Mouse (Mus musculus): ENCODE measurements around the gene Rassf8.

Rassf8 gene

DNA sequence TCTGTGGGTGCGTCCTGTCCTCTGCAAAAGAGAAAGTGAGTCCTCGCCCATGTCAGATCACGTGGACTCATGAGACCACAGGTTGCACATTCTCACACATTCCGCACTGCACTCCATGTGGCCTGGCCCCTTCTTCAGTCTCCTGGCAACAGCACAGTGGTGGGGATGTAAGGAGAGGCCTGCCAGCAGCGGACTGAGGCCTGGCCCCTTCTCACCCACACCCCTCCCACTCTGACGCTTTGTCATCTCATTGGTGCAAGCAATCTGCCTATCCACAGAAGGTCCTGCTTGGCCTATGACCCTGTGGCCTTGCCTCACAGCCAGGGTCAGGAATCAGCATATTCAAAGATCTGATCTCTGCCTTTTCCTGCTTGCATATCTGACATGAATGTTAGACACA is 76.6 kb downstream of the Rassf8 start:
- peak; percentile 75 for DNase-seq (ENCODE audit: extremely low spot score)

DNA sequence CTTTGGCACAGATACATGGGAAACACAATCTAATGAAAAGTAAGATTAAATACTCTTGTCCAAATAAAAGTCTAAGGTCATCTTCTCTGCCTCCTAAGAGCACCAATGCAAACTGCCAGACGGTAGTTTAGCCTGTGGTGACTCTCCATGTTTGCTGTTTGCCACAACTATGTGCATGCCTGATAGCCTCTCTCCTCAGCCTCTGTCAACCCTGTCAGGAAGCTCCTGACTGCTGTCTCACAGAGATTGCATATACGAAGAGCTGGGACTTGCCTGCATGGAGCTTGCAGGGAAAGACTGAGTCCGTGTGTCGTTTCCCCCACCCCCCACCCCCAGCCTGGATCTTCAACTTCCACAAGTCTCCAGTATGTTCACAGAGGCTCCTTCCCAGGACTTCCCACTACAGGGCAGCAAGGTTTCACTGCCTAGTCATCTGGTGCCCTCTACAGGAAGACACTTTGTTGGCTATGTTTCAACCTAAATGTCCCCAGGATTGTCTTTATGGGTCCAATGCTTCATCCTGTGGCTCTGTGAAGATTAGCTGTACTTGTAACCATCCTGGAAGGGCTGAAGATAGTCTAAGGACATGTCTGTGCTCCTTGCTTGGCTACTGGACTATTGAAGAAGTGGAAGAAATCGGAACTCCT is 77.2 kb downstream of the Rassf8 start:
- DNase-seq (ENCODE audit: extremely low spot score): peak; percentile 38

DNA sequence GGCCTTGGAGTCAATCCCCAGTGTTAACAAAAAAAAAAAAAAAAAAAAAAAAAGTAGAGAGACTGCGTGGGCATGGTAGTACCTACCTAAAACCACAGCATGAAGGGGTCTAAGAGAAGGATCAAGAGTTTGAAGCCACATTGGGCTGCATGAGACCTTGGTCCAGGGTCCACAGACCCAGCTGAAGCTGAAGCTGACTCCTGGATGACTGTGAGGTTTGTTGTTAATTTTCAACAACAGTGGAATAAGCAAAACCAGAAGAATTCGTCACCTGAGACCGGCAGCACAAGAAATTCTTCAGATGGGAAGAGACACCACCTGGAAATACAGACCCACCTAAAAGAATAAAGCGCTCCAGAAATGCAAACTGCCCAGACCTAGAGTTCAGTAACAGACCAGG is 79.8 kb downstream of the Rassf8 start:
- no peak for DNase-seq (ENCODE audit: extremely low spot score)

DNA sequence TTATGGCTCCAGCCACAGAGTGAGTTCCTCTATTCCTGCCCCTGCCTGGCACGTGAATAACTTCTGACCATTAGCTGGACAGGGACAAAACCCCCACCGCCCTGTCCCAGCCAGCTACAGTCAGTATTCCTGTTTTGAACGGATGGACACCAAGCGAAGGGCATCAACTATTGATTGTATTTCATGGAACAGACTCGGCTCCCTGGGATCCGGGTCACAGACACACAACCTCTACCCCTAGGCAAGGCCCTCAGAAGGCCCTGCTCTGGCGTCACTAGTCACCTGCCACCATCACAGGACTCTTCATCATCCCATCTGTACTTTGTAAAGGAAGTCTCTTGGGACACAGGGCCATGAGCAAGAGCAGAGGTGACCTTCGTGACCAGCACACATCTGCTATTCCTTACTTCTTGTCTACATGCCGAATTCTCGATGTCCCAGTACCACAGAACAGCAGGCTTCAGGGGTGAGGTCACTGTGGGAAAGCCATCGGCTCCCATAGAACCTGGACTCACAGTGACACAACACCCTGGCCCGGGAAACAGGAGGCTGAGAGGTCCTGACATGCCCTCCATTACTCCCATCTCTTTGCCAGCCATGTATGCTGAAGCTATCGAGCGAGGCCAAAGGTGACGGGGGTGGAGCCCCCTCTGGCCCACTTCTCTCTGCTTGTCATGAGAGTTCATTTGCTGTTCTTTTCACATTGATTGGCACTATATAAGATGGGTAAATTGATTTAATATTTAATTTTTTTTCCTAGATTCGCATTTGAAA is 82.7 kb downstream of the Rassf8 start:
- DNase-seq (ENCODE audit: extremely low spot score): no peak

DNA sequence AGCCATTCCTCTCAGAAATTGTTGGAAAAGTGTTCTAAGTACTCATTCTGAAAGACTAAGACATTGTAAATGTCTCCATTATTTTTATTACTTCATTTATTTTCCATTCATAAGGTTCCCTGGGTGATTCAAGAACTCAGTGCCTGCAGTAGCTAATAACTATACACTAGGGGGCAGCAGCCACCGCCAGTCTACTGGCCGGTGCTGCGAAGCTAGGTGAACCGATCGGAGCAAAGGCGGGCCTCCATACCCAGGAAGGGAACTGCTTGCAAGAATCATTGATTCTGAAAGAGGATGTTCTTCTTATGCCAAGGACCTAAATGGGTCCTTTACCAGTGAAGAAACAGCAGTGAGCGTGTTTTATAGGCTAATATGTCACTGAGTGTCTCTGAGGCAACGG is 83.6 kb downstream of the Rassf8 start:
- DNase-seq (ENCODE audit: extremely low spot score): peak; percentile 62

DNA sequence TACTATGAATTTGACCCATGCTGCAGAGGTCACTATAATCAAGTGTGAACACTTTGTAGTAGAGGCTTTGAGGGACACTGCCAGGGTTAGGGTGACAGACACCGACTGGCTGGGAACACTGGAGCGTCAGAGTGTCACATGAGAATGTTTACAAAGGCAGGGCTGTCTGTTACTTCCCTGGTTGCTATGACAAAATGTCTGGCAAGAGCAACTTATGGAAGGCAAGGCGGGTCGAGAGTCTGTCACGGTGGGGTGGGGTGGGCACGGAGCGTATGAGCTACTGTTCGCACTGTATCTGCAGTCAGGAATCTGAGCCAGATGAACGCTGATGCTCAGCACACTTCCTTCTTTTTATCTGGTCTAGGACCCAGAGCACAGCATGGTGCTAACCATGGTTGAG is 84.1 kb downstream of the Rassf8 start:
- DNase-seq (ENCODE audit: extremely low spot score): peak; percentile 10

DNA sequence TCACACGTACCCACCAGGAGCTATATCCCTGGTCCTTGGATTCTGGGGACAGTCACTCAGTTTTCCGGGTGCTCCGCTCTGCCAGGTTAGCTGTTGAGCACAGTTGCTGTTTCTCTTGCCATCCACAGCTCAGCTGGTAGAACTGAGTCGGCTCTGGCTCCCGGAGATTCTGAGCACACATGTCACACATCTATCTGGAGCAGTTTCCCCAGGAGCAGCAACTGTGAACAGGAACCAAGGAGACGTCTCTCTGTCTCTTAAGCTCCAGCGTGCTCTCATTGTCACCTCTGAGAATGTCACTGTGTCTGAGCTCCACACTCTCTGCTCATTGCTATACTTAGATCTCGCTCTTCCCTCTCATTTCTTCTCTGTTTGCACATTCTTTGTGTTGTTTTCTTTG is 86.4 kb downstream of the Rassf8 start:
- no peak for DNase-seq (ENCODE audit: extremely low spot score)

DNA sequence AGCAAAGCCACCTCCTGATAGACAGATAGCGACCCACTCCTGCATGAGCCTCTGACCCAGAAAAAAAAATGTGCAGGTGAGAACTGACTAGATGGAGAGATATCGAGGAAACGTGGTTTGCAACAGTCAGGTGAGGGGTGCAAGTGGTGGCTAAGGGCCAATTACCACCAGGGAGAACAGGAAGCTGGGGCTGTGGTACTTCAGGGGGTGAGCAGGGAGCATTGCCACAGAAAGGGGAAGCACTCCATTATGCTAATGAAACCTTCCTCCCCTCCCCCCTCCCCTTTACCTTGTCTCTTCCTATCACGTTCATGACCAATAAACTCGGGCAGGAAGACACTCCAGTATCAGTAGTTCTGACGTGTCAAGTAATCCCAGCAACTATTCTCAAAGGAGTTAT is 88.8 kb downstream of the Rassf8 start:
- no peak for DNase-seq (ENCODE audit: extremely low spot score)

DNA sequence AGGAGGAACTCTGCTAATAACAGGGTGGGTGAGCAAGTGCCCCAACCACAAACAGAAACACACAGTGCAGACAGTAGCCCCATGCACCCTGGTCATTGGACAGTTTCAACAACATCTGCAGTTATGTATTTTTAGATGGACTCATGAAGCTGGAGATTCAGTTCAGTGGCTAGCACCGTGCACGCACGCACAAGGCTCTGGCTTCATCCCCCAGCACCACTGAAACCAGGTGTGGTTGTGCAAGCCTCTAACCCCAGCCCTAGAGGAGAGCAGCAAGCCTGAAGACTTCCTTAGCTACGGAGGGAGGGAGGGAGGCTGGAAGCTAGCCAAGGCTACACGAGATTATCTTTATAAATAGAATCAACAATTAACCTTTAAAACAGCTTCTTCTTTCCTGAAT is 99.1 kb downstream of the Rassf8 start:
- DNase-seq (ENCODE audit: extremely low spot score): no peak

DNA sequence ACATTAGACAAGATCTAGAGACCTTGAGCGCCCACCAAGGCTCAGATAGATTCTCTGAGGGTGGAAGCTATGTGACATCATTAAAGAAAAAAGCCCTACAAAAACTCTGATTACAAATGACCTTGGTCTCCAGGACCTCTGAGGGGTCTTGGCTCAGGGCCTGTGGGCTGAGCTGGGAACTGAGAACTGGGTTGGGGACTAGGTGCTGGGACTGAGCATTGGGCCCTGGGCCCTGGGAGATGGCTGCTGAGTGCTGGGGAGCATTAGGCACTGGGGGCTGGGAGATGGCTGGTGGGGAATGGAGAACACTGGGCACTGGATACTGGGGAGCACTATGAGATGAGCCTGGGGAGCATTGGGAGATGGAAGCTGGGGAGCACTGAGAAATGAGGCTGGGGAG is 99.5 kb downstream of the Rassf8 start:
- no peak for DNase-seq (ENCODE audit: extremely low spot score)

DNA sequence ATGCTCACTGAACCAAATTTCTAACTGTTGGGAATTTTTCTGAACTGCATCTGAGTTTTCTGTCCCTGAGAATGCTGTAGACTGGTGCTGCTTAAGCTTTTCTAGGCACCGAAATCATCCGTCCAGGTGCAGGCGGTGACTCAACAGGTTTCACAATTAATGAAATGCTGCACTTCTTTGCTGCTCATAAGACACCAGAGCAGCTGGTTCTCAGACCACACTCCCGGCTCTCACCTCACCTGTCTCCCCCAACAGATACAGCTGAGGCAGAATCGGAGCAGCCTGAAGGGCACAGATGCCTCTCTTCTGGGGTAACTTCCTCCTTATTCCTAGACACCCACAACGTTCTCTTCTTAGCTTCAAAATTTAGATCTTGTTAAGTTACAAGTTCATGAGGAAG is 100.4 kb downstream of the Rassf8 start:
- DNase-seq (ENCODE audit: extremely low spot score): no peak

DNA sequence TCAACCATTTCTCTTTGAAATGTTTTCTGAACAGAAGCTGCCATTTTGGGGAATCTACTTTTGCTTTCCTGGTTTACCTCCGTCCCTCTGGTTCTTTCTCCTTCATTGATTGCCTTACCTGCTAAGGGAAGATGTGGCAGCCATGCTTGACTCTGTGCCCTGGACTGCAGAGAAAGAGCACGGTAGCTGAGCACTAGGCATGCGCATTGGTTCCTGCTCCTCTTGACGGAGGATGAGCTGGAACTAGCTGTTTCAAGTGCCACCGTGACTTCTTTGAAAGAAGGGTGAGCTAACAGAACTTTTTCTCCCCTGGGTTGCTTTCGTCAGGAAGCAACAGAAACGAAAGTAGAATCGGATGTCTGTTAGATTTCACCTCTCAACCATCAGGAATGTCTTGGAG is 101.1 kb downstream of the Rassf8 start:
- DNase-seq (ENCODE audit: extremely low spot score): no peak

DNA sequence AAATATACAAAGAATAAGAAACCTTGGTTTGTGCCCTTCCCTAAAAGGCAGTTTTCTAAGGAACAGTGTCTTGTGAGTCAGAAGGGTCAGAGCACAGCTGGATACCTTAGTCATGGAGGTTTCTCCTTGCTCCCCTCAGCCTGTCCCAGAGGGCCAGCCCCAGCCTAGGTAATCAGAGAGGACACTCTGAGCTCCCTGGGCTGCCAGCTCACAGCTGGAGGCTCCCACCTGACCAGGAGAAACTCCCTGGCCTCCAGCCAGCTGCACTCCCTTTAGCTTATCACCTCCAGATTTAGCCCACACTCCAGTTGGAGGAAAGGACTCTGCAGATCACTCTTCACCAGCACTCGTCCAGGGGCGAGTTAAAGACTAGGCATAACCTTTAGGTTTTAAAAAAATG is 104.2 kb downstream of the Rassf8 start:
- DNase-seq (ENCODE audit: extremely low spot score): no peak

DNA sequence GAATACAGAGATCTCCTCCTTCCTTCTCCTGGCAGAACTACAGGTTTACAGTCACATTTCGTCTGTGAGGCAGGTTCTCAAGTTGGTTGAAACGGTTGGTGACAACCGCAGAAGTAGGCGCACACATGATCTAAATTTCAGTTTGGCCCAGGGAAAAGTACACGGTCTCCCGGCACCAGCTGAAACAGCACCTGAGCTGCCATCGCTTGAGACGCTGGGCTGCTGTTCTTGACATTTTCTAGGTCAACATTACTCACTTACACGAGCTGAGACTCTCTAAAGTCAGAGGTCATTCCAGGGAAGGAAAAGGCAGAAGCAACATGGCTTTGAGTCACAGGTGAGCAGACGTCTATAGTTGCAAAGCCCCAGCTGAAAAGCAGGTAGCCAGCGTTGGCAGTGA is 105.4 kb downstream of the Rassf8 start:
- DNase-seq (ENCODE audit: extremely low spot score): no peak

DNA sequence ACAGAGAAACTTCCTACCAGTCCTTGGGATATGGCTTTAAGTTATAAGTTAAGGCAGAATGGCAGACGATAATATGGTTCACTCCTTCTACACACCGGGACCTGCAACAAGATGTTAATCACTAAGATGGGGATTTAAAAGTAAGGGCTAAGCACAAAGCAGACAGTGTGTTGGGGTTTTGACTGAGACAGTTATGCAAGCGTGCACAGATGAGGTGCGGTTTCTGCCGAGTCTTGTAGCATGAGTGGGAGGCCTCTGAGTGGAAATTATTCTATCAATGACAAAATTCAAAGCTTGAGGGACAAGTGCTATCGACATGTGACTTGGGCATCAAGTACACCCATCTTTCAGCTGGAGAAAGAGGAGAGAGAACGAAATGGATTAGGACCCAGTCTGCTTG is 106.2 kb downstream of the Rassf8 start:
- DNase-seq (ENCODE audit: extremely low spot score): no peak

DNA sequence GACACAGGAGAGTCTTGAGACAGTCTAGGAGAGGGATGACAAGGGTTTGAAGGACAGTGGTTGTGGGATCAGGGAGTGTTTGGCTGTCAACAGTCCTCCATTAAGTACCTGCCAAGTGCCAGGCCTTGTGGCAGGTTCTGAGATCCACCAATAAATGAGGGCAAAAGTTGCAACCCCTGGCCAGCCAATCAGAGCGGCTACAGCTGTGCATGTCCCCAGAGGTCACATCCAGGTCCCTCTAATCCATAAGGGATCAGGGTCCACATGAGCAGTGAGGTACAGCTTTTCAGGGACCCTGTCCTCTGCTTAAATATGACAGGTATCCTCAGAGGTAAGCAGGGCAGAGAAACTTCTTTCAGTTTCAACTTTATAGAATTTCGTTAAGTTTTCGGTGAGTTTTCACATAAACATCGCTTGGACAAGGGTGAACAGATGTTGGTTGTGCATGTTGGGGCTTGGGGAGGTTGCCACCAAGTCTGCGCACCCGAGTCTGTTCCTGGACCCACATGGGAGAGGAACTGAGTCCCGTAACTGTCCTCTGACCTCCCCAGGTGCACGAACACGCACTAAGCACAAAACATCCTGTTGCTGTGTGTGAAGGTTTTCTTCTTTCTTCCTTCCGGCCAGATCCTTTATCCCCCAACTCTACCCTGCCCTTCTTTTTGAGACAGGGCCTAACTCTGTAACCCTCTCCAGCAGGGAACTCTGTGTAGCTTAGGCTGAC is 107.0 kb downstream of the Rassf8 start:
- DNase-seq (ENCODE audit: extremely low spot score): no peak

DNA sequence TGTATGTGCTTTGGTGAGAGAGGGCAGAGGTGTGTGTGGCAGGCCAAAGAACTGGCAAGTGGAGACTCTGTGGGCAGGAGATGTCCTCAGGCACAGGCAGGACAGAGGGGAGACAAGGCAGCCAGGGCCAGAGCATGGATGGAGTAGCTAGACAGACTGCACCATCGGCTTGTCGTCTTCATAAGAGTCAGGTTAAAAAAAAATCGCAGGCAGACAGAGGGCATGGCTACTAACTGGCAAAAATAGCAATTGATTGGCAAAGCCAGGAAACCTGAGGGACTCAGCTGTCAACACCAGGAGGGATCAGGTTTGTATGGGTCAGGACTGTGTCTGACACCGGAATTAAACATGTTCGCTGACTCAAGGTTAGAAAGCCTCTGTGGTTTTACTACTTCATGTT is 108.2 kb downstream of the Rassf8 start:
- DNase-seq (ENCODE audit: extremely low spot score): no peak

DNA sequence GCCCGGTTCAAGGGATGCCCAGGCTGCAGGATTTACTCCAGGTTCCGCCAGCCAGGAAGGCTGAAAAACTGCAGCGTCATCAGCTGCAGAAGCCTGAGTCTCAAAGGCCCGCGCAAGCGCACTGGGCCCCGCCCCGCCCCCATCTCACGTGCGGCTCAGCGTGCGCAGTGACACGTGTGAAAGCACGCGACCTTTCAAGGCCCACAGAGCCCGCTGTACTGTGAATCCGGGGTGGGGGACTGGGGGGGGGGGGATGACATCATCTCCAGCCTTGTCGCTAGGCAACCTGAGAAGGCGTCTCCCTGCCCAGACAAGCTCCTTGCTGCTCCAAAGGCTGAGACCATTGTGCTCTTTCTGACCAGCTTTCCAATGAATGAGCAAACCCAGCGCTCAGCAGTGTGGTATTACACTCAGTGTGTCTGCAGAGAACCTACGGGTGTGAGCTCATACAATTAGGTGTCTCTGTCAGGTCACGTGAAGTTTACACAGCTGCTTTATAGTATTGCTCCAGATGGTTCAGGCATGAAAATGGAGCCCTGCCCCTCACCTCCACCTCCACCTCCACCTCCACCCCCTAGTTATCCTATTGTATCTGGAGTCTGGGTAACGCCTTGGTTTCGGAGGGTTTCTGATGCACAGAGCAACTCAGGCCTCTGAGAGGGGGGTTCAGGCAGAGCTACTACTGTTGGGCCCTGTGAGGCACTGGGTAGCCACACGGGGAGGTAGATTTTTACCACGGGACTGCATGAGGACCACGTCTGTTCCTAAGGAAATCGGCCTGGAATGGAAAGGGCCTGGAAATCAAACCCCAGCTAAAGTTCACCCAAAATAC is 109.4 kb downstream of the Rassf8 start:
- DNase-seq (ENCODE audit: extremely low spot score): peak; percentile 98

DNA sequence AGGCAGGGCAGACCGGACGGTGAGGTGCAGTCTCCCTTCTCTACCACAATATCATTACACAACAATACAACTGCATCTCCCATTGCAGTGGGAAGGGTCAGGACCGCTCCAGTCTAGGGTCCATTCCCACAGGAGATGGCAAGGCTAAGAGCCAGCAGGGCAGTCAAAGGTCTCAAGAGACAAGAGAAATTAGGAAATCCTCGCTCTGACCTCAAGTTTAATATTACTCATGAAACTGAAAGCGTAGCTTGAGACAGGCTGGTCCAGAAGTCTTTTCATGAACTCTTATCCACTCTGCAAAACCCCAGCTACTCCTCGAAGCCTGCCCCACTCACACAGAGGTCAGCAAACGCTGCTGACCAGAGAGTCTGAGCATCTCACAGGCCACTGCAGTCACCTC is 110.9 kb downstream of the Rassf8 start:
- DNase-seq (ENCODE audit: extremely low spot score): no peak

DNA sequence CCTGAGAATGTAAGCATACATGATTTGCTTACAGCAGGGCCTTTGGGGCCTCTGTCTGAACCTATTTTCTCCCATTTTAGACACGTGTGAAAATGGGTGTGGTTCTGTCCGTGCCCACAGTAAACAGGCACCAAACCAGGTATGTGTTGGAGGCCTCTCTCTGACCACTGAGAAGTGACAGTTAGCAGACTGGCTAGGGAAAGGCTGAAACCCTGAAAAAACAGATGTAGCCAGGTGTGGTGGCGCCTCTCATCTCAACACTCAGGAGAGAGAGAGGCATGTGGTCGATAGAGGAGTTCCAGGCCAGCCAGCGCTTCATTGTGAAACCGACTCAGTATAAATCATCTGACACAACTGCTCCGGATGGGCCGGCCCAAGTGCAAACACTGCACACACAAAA is 111.9 kb downstream of the Rassf8 start:
- DNase-seq (ENCODE audit: extremely low spot score): no peak

DNA sequence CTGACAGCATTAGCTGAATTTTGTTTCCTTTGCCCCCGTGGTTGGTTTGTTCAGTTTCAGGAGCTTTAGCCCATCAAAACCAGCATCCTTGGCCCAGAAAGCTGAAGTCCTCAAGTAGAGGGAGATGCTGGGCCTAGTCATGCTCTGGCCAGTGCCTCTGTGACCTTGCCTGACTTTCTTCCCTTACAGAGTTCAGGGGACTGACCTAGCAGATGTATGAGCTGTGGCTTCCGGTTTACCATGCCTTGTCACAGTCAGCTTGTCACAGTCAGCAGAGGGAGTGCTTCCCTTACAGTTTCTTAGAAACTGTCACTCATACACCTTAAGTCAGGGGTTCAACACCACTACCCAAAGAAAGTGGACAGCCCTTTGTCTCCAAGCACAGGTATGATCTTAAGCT is 113.8 kb downstream of the Rassf8 start:
- no peak for DNase-seq (ENCODE audit: extremely low spot score)

Measured in embryo, embryonic 9.5 days (tissue).